ENCODE assay signal across 49 mouse cellular contexts in genomic region chr11:46683723-46684122, GRCm38 (mm10). TPM values are rescaled to one million over a fixed set of nuclear protein-coding genes. Genes with fewer than 3 reads are reported as not detected.
"Had no signal": no experiment of that assay in that cellular context is flagged by ENCODE, and none has a peak within 500 bp of the region (broad histone marks: within the 10 kb centered on the region; RNA-seq: fewer than 3 reads in every experiment).

No protein-coding gene starts in this region.

- H3K36me3 ChIP-seq: heart, embryonic 12.5 days; heart, embryonic 13.5 days; heart, embryonic 15.5 days; hindbrain, embryonic 10.5 days; hindbrain, embryonic 12.5 days; hindbrain, embryonic 13.5 days; hindbrain, embryonic 15.5 days; intestine, embryonic 15.5 days; kidney, embryonic 15.5 days had no signal

- H3K4me1 ChIP-seq: hindbrain, embryonic 10.5 days; hindbrain, embryonic 12.5 days; hindbrain, embryonic 13.5 days; hindbrain, embryonic 15.5 days; intestine, embryonic 15.5 days; kidney, embryonic 15.5 days had no signal

- H3K9me3 ChIP-seq: heart, embryonic 12.5 days; heart, embryonic 13.5 days; heart, embryonic 15.5 days; hindbrain, embryonic 10.5 days; hindbrain, embryonic 12.5 days; hindbrain, embryonic 13.5 days; hindbrain, embryonic 15.5 days; intestine, embryonic 15.5 days; kidney, embryonic 15.5 days had no signal

- DNase-seq: heart, postnatal 36 days; heart, postnatal 4 days; kidney, adult 11 months; kidney, adult 18-20 months; kidney, adult 2 months; kidney, adult 8-10 months; kidney, adult 9 months; kidney, postnatal 10 days; kidney, postnatal 14 days; kidney, postnatal 25 days; kidney, postnatal 36 days; kidney, postnatal 4 days; layer of hippocampus, adult 9-11 months; layer of hippocampus, postnatal 36 days had no signal

- H3K9ac ChIP-seq: heart, embryonic 12.5 days; heart, embryonic 13.5 days; heart, embryonic 15.5 days; hindbrain, embryonic 12.5 days; hindbrain, embryonic 13.5 days; hindbrain, embryonic 14.5 days; hindbrain, embryonic 15.5 days; intestine, embryonic 15.5 days; kidney, embryonic 15.5 days had no signal

- H3K4me2 ChIP-seq: heart, embryonic 11.5 days; heart, embryonic 12.5 days; heart, embryonic 13.5 days; heart, embryonic 15.5 days; hindbrain, embryonic 12.5 days; hindbrain, embryonic 13.5 days; hindbrain, embryonic 14.5 days; hindbrain, embryonic 15.5 days; intestine, embryonic 15.5 days; kidney, embryonic 15.5 days had no signal

- H3K4me3 ChIP-seq: heart, embryonic 12.5 days; heart, embryonic 13.5 days; heart, embryonic 15.5 days; hindbrain, embryonic 10.5 days; hindbrain, embryonic 12.5 days; hindbrain, embryonic 13.5 days; hindbrain, embryonic 15.5 days; intestine, embryonic 15.5 days; kidney, embryonic 15.5 days; layer of hippocampus, adult 2 months; left cerebral cortex, adult 2 months had no signal

- H3K27me3 ChIP-seq: heart, embryonic 12.5 days; heart, embryonic 13.5 days; heart, embryonic 15.5 days; hindbrain, embryonic 12.5 days; hindbrain, embryonic 13.5 days; hindbrain, embryonic 15.5 days; intestine, embryonic 15.5 days; kidney, embryonic 15.5 days had no signal

- H3K27ac ChIP-seq: heart, embryonic 13.5 days; heart, embryonic 15.5 days; hindbrain, embryonic 10.5 days; hindbrain, embryonic 12.5 days; hindbrain, embryonic 13.5 days; hindbrain, embryonic 14.5 days; hindbrain, embryonic 15.5 days; hindbrain, postnatal 0 days; intestine, embryonic 15.5 days; kidney, embryonic 15.5 days; kidney, postnatal 0 days; layer of hippocampus, adult 2 months; left cerebral cortex, adult 2 months had no signal

RNA-seq across cellular contexts. Expression of gene Timd2, which starts 23.1 kb away (rescaled TPM):
- total RNA-seq: heart, postnatal 36 days; heart, postnatal 4 days; hematopoietic stem cell, adult 5-6 weeks; layer of hippocampus, adult 18-20 months; layer of hippocampus, adult 2 months; layer of hippocampus, adult 8-10 months; layer of hippocampus, postnatal 10 days; layer of hippocampus, postnatal 14 days; layer of hippocampus, postnatal 25 days; layer of hippocampus, postnatal 36 days; left cerebral cortex, adult 18-20 months; left cerebral cortex, adult 2 months; left cerebral cortex, adult 8-10 months had no signal
- polyA plus RNA-seq: heart, embryonic 14.5 days; heart, embryonic 15.5 days; heart, postnatal 0 days; hindbrain, embryonic 11.5 days; hindbrain, embryonic 12.5 days; hindbrain, embryonic 13.5 days; hindbrain, embryonic 14.5 days; hindbrain, embryonic 16.5 days; hindbrain, postnatal 0 days; kidney, embryonic 14.5 days had no signal

RNA-seq across cellular contexts. Expression of gene Havcr1, which starts 51.2 kb away (rescaled TPM):
- total RNA-seq: heart, postnatal 36 days; heart, postnatal 4 days; hematopoietic stem cell, adult 5-6 weeks; hindbrain, postnatal 0 days; layer of hippocampus, adult 18-20 months; layer of hippocampus, adult 2 months; layer of hippocampus, adult 8-10 months; layer of hippocampus, postnatal 10 days; layer of hippocampus, postnatal 14 days; layer of hippocampus, postnatal 25 days; layer of hippocampus, postnatal 36 days; left cerebral cortex, adult 18-20 months; left cerebral cortex, adult 2 months; left cerebral cortex, adult 8-10 months had no signal
- polyA plus RNA-seq: heart, embryonic 12.5 days; heart, embryonic 13.5 days; heart, embryonic 14.5 days; heart, embryonic 16.5 days; heart, postnatal 0 days; hindbrain, embryonic 11.5 days; hindbrain, embryonic 12.5 days; hindbrain, embryonic 13.5 days; hindbrain, embryonic 14.5 days; hindbrain, embryonic 15.5 days; hindbrain, embryonic 16.5 days; hindbrain, postnatal 0 days; inflammation-experienced regulatory T-cells, adult 6 months; intestine, embryonic 14.5 days; intestine, embryonic 15.5 days; intestine, embryonic 16.5 days; intestine, postnatal 0 days had no signal

RNA-seq across cellular contexts. Expression of gene Dppa1, which starts 54.7 kb away (rescaled TPM):
- total RNA-seq: heart, postnatal 36 days; heart, postnatal 4 days; hematopoietic stem cell, adult 5-6 weeks; hindbrain, postnatal 0 days; layer of hippocampus, adult 18-20 months; layer of hippocampus, adult 2 months; layer of hippocampus, adult 8-10 months; layer of hippocampus, postnatal 10 days; layer of hippocampus, postnatal 14 days; layer of hippocampus, postnatal 25 days; layer of hippocampus, postnatal 36 days; left cerebral cortex, adult 18-20 months; left cerebral cortex, adult 8-10 months had no signal
- polyA plus RNA-seq: heart, embryonic 11.5 days; heart, embryonic 12.5 days; heart, embryonic 13.5 days; heart, embryonic 14.5 days; heart, embryonic 15.5 days; heart, embryonic 16.5 days; heart, postnatal 0 days; hindbrain, embryonic 10.5 days; hindbrain, embryonic 11.5 days; hindbrain, embryonic 12.5 days; hindbrain, embryonic 13.5 days; hindbrain, embryonic 14.5 days; hindbrain, embryonic 15.5 days; hindbrain, embryonic 16.5 days; hindbrain, postnatal 0 days; inflammation-experienced regulatory T-cells, adult 6 months; intestine, embryonic 14.5 days; intestine, embryonic 15.5 days; intestine, embryonic 16.5 days; intestine, postnatal 0 days; kidney, adult 2 months; kidney, embryonic 14.5 days; kidney, embryonic 15.5 days; kidney, embryonic 16.5 days; large intestine, adult 2 months had no signal
